Mouse (Mus musculus) ES-E14 (cell line): Measurements from ENCODE around the gene Frmd6. TPM values are rescaled to one million over a fixed set of nuclear protein-coding genes. Genes with fewer than 3 reads are reported as not detected.

Experiments used
- DNase-seq: peaks from one replicate; pipeline ENCODE4 v3.0.0-alpha.2; 2013; ENCODE audit warnings: low read depth, low spot score
- H3K27ac ChIP-seq: 2 replicates; pipeline ENCODE4 v1.5.1; 2012; ENCODE audit warnings: low read depth, mild to moderate bottlenecking, low read length, moderate library complexity, mixed read lengths; ENCODE audit not compliant: poor library complexity, insufficient read depth, severe bottlenecking
- H3K36me3 ChIP-seq: 2 replicates; pipeline ENCODE4 v1.6.1; 2012; ENCODE audit warnings: mild to moderate bottlenecking, low read length, moderate library complexity, mixed read lengths; ENCODE audit not compliant: control insufficient read depth, poor library complexity, insufficient read depth, severe bottlenecking
- H3K4me1 ChIP-seq, 2 experiments: fragments of 150-350 bp in 1 of 2; sonication (generic) in 1 of 2; 2 replicates each; pipeline ENCODE4 v1.6.1; 2012; ENCODE audit warnings: low read length in 2 of 2, mild to moderate bottlenecking in 1 of 2, mixed read lengths in 1 of 2; ENCODE audit not compliant: control insufficient read depth in 2 of 2, insufficient read depth in 2 of 2, poor library complexity in 1 of 2
- H3K4me3 ChIP-seq, 2 experiments: fragments of 150-350 bp in 1 of 2; sonication (generic) in 1 of 2; 2 replicates each; pipeline ENCODE4 v1.5.1; 2012; ENCODE audit warnings: low read length in 2 of 2, low read depth in 1 of 2, mild to moderate bottlenecking in 1 of 2, mixed read lengths in 1 of 2; ENCODE audit not compliant: insufficient read depth in 1 of 2, poor library complexity in 1 of 2, severe bottlenecking in 1 of 2
- H3K9ac ChIP-seq: 2 replicates; pipeline ENCODE4 v1.6.1; 2012; ENCODE audit warnings: low read depth, mild to moderate bottlenecking, low read length, mixed read lengths; ENCODE audit not compliant: poor library complexity, insufficient read depth, severe bottlenecking
- H3K9me3 ChIP-seq: fragments of 150-350 bp; sonication (generic); 2 replicates; pipeline ENCODE4 v1.6.1; 2012; ENCODE audit warnings: low read depth, mild to moderate bottlenecking, low read length; ENCODE audit not compliant: control insufficient read depth, insufficient read depth
- CHD2 ChIP-seq: IDR thresholded peaks from 2 replicates; pipeline ENCODE4 v1.6.1; 2014; ENCODE audit warnings: mild to moderate bottlenecking, low read depth, low read length, inconsistent platforms
- HCFC1 ChIP-seq: IDR thresholded peaks from 2 replicates; pipeline ENCODE4 v1.6.1; 2012; ENCODE audit warnings: low read length, inconsistent platforms, borderline replicate concordance; ENCODE audit not compliant: insufficient read depth
- MAFK ChIP-seq: IDR thresholded peaks from 2 replicates; pipeline ENCODE4 v1.6.1; 2014; ENCODE audit warnings: mild to moderate bottlenecking, low read depth, low read length, inconsistent platforms; ENCODE audit not compliant: insufficient read depth
- ZC3H11A ChIP-seq: IDR thresholded peaks from 2 replicates; pipeline ENCODE4 v1.6.1; 2012; ENCODE audit warnings: low read depth, mild to moderate bottlenecking, inconsistent platforms, low read length, borderline replicate concordance
- ZNF384 ChIP-seq: IDR thresholded peaks from 2 replicates; pipeline ENCODE4 v1.6.1; 2012; ENCODE audit warnings: low read depth, low read length, inconsistent platforms
- in situ Hi-C, 2 experiments: fragments of 600-800 bp; cut with MboI; formaldehyde crosslinking; loops; one replicate each; pipeline ENCODE4 v1.15.1; 2025; ENCODE audit warnings: low sequenced_read_pairs in 2 of 2, inconsistent platforms in 1 of 2; ENCODE audit not compliant: unreplicated experiment in 2 of 2
- total RNA-seq: library from RNA; depleted of rRNA; stranded (reverse); fragments of 300-350 nt; gene quantifications from 2 replicates; pipeline ENCODE4 v1.2.3, GENCODE M21; 2012

Frmd6 gene
- total RNA-seq, 1 experiment = 22.5 TPM

DNA sequence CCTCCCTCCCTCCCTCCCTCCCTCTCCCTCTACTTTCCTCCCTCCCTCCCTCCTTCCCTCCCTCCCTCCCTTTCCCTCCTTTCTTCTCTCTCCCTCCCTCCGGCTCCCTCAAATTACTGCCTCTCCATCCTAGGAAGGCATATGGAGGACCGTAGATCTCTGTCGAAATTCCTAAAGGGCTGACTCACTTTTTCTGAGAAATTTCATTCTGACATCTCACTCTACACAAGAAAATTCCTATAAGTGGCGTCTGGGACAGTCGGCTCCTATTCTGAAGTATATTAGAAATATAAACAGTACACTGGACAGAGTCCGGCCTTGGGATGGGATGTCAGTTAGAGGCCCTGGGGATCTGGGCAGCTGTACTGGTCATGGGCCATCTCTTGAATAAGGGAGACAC, 59.7 kb downstream of the Frmd6 start:
- TF ChIP-seq HCFC1 (no peak), ZNF384 (no peak), CHD2 (no peak), MAFK (no peak), ZC3H11A (no peak)
- no peaks in the 10 kb centered on the region for H3K36me3 ChIP-seq
- H3K4me1 ChIP-seq = no peaks in the 10 kb centered on the region
- in situ Hi-C loops = no loop called here
- H3K9ac ChIP-seq = no peak overlapping the region
- H3K9me3 ChIP-seq = no peaks in the 10 kb centered on the region
- no peak overlapping the region for H3K4me3 ChIP-seq
- no peak for DNase-seq
- no peak overlapping the region for H3K27ac ChIP-seq

- no peak overlapping the region for H3K27ac ChIP-seq
- H3K4me3 ChIP-seq = no peak overlapping the region
- no peaks in the 10 kb centered on the region for H3K4me1 ChIP-seq
- TF ChIP-seq ZNF384 = no peak
- no peak for TF ChIP-seq CHD2
- no peak for TF ChIP-seq MAFK
- TF ChIP-seq HCFC1 = no peak
- TF ChIP-seq ZC3H11A = no peak
- no peak for DNase-seq
- H3K9ac ChIP-seq = no peak overlapping the region
- in situ Hi-C loops = no loop called here
- no peaks in the 10 kb centered on the region; the same call in 1 of the 2 replicates for H3K36me3 ChIP-seq
- H3K9me3 ChIP-seq = no peaks in the 10 kb centered on the region
Observed at GRCm38 (mm10) chr12:70885576-70885975, 60.3 kb downstream of the Frmd6 start.

DNA sequence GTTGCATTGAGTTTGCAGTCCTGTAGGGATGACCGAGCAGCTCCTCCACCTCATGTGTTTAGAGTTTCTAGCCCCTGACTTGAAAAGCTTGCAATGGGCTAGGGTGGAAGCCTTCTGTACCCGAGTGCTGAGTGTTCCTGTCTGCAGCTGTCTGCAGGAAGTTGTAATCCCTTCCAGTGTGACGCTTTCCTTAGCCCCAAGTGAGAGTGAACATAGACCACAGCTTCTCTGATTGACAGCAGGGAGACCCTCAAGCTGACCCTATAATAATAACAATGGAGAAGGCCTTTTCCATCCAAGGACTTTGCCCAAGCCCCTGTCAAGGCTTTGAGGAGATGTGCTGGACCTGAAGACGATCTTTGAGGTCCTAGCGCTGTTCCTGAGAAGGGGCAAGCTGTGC, 65.1 kb downstream of the Frmd6 start:
- H3K36me3 ChIP-seq = peaks cover 4% of the 10 kb centered on the region
- TF ChIP-seq MAFK (no peak), ZNF384 (no peak), HCFC1 (no peak), ZC3H11A (no peak), CHD2 (no peak)

DNA sequence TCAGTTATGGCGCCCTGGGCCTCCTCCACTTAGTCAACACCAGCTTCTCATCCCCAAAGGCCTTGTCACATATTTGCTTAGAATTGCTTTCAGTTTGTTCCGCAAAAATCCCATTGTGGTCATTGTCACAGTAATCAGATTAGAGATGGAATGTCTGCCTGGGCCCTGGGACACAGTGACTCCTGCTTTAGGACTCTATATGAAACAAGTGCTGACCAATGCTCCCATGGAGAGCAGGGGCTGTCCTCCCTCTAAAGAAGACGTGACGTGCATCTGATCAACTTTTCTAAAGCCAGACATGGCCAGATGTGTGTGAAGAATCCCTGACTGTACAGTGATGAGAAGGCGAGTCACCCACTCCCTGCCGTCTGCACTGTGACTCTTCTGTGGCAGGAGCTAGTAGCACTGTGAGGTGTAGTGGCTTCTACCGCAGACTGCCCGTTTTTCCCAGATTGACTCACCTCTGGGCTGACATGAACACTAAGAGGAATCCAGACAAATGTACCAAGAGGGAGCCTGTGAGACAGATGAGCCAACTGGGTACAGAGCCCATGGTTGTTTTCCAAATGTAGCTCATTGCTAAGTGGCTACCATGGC, 65.7 kb downstream of the Frmd6 start:
- H3K4me1 ChIP-seq = peaks cover 0 to 5% of the 10 kb centered on the region in 2 experiments; a peak in 1 of 4 replicates
- no peak overlapping the region for H3K27ac ChIP-seq
- H3K4me3 ChIP-seq = no peak overlapping the region
- in situ Hi-C loops = no loop called here
- no peaks in the 10 kb centered on the region for H3K9me3 ChIP-seq
- no peak for DNase-seq
- TF ChIP-seq ZNF384 = no peak
- no peak for TF ChIP-seq HCFC1
- no peak for TF ChIP-seq CHD2
- no peak for TF ChIP-seq MAFK
- TF ChIP-seq ZC3H11A = no peak
- no peak overlapping the region for H3K9ac ChIP-seq
- peaks cover 4% of the 10 kb centered on the region for H3K36me3 ChIP-seq

More for the DNA sequence above, 65.1 kb downstream of the Frmd6 start:
- no peak for DNase-seq
- peaks cover 0 to 5% of the 10 kb centered on the region in 2 experiments; a peak in 1 of 4 replicates for H3K4me1 ChIP-seq
- in situ Hi-C loops = no loop called here
- no peak overlapping the region for H3K4me3 ChIP-seq
- H3K27ac ChIP-seq = no peak overlapping the region
- H3K9ac ChIP-seq = no peak overlapping the region
- no peaks in the 10 kb centered on the region for H3K9me3 ChIP-seq
